Mouse (Mus musculus): ENCODE results near the gene Fdx1. TPM values are rescaled to one million over a fixed set of nuclear protein-coding genes. Genes with fewer than 3 reads are reported as not detected.
A peak's percentile ranks its signal among the peaks of the same experiment; 100 is the strongest.

Gene Fdx1
- total RNA-seq, 2 experiments from 2014 or later = 100 to 123 TPM

GRCm38 (mm10) chr9:51914481-51915120, 48.8 kb downstream of the Fdx1 start:
- DNase-seq = no peak
- intact Hi-C loops (cut with DNase I) = no loop called here

GRCm38 (mm10) chr9:51908838-51909237, 54.5 kb downstream of the Fdx1 start:
- intact Hi-C loops (cut with DNase I) = loop anchor here (1.0 to 10.0 kb wide), 5 partner anchors 144 to 748 kb away; partner anchors contain the start of gene Arhgap20
- peak; percentile 67 for DNase-seq

- no peak for DNase-seq
- intact Hi-C loops (cut with DNase I) = loop anchor here (2.0 to 10.0 kb wide), 4 partner anchors 143 to 747 kb away; partner anchors contain the start of gene Arhgap20
Measured at GRCm38 (mm10) chr9:51908255-51908654, 55.1 kb downstream of the Fdx1 start.

- intact Hi-C loops (cut with DNase I) = loop anchor here (5.0 to 10.0 kb wide), 2 partner anchors 255 to 272 kb away; no protein-coding TSS in a partner anchor
Measured at GRCm38 (mm10) chr9:51906938-51907337, 56.4 kb downstream of the Fdx1 start.

More at GRCm38 (mm10) chr9:51906938-51907337, 56.4 kb downstream of the Fdx1 start:
- DNase-seq = no peak

Other genes with a start within 250 kb of the Fdx1 start
- gene Arhgap20, start 198.2 kb downstream of the Fdx1 start, total RNA-seq (2021) = 10 to 100 TPM; 28.1 to 29.9 TPM
- 10 to 100 TPM; 90.7 to 91.9 TPM for gene Rdx, start 83.6 kb upstream of the Fdx1 start, total RNA-seq (2021)
- 10 to 100 TPM in 1 of 2 experiments, 1 to 10 TPM in 1; 8.2 to 10.5 TPM for gene Zc3h12c, start 205.0 kb upstream of the Fdx1 start, total RNA-seq (2021)

Measured in heart, postnatal 36 days (tissue).